Mouse (Mus musculus) heart, adult 2 months (tissue): ENCODE measurements around the gene Alpk1. TPM values are rescaled to one million over a fixed set of nuclear protein-coding genes. Genes with fewer than 3 reads are reported as not detected.

Source experiments
- DNase-seq, 2 experiments: peaks; one replicate each; pipeline ENCODE4 v3.0.0; 2021
- H3K27ac ChIP-seq: fragments of 200-600 bp; 2 replicates; pipeline ENCODE4 v1.8.1; 2022
- H3K27me3 ChIP-seq: fragments of 200-500 bp; 2 replicates; pipeline ENCODE4 v1.6.1; 2012; ENCODE audit warnings: mild to moderate bottlenecking, low read length, inconsistent platforms, mixed read lengths; ENCODE audit not compliant: control insufficient read depth, insufficient read depth
- H3K36me3 ChIP-seq: fragments of 200-500 bp; 2 replicates; pipeline ENCODE4 v1.6.1; 2012; ENCODE audit warnings: low read length, inconsistent platforms; ENCODE audit not compliant: control insufficient read depth, insufficient read depth
- H3K4me1 ChIP-seq: fragments of 200-500 bp; 2 replicates; pipeline ENCODE4 v1.6.1; 2011; ENCODE audit warnings: low read length; ENCODE audit not compliant: control insufficient read depth, insufficient read depth
- H3K4me3 ChIP-seq: fragments of 200-600 bp; 2 replicates; pipeline ENCODE4 v1.8.1; 2022
- H3K79me2 ChIP-seq: fragments of 200-500 bp; replicated peaks from 2 replicates; pipeline ENCODE4 v1.6.1; 2012; ENCODE audit warnings: mild to moderate bottlenecking, inconsistent platforms, low read length, moderate library complexity, mixed read lengths; ENCODE audit not compliant: control insufficient read depth, insufficient read depth
- H3K9ac ChIP-seq: fragments of 200-500 bp; 2 replicates; pipeline ENCODE4 v1.6.1; 2012; ENCODE audit warnings: low read depth, mild to moderate bottlenecking, control low read depth, inconsistent platforms, low read length, mixed read lengths
- CTCF ChIP-seq: fragments of 200-600 bp; IDR thresholded peaks from 2 replicates; pipeline ENCODE4 v1.8.1; 2022; ENCODE audit warnings: antibody characterized with exemption, mild to moderate bottlenecking, moderate library complexity
- EP300 ChIP-seq: fragments of 200-500 bp; IDR thresholded peaks from 2 replicates; pipeline ENCODE4 v1.6.1; 2011; ENCODE audit warnings: low read depth, low read length, control low read depth; ENCODE audit not compliant: insufficient read depth
- POLR2A ChIP-seq: fragments of 200-500 bp; IDR thresholded peaks from 2 replicates; pipeline ENCODE4 v1.6.1; 2011; ENCODE audit warnings: mild to moderate bottlenecking, low read depth, low read length, control low read depth; ENCODE audit not compliant: insufficient read depth
- WGBS: fragments of 180-500 bp; shearing (Covaris S2); methylation state at CpG from one replicate; pipeline ENCODE4 v1.1.7; 2018; 5-methylcytosine and 5-hydroxymethylcytosine counted together
- intact Hi-C: fragments of 180-260 bp; cut with DNase I; formaldehyde crosslinking; loops from one replicate; pipeline ENCODE4 v1.15.1; 2025
- polyA plus RNA-seq: library from polyadenylated mRNA; depleted of rRNA; stranded (reverse); fragments of >200 nt; gene quantifications from 2 replicates; pipeline ENCODE4 v1.2.3, GENCODE M21; 2012
- total RNA-seq, 2 experiments: library from RNA; stranded (reverse); gene quantifications; 2 replicates each; pipeline ENCODE4 v1.2.3; 2021

Gene Alpk1
- total and polyA plus RNA-seq, 3 experiments: 1.4 to 3.0 (median 2.4) TPM

GRCm38 (mm10) chr3:127758806-127759205 lies 21.5 kb downstream of the Alpk1 start:
- Histone ChIP-seq H3K27me3 (no peaks in the 10 kb centered on the region), H3K79me2 (no peaks in the 10 kb centered on the region), H3K9ac (no peak overlapping the region), H3K36me3 (no peaks in the 10 kb centered on the region), H3K4me1 (no peaks in the 10 kb centered on the region), H3K4me3 (no peak overlapping the region), H3K27ac (no peak overlapping the region)
- no peak for TF ChIP-seq CTCF
- no peak for TF ChIP-seq EP300
- no peak for TF ChIP-seq POLR2A
- no peak for DNase-seq
- intact Hi-C loops: no loop called here
- WGBS: 84% methylated on average over 4 of the region's 4 CpGs

GRCm38 (mm10) chr3:127757886-127758301 lies 22.4 kb downstream of the Alpk1 start:
- no peak for DNase-seq
- Histone ChIP-seq H3K27ac (no peak overlapping the region), H3K79me2 (no peaks in the 10 kb centered on the region), H3K4me3 (no peak overlapping the region), H3K36me3 (no peaks in the 10 kb centered on the region), H3K27me3 (no peaks in the 10 kb centered on the region), H3K4me1 (no peaks in the 10 kb centered on the region), H3K9ac (no peak overlapping the region)
- TF ChIP-seq CTCF: no peak
- TF ChIP-seq EP300: no peak
- TF ChIP-seq POLR2A: no peak
- intact Hi-C loops: no loop called here

- intact Hi-C loops: no loop called here
- Histone ChIP-seq H3K27me3 (no peaks in the 10 kb centered on the region), H3K36me3 (no peaks in the 10 kb centered on the region), H3K27ac (no peak overlapping the region), H3K9ac (no peak overlapping the region), H3K4me1 (no peaks in the 10 kb centered on the region), H3K79me2 (no peaks in the 10 kb centered on the region), H3K4me3 (no peak overlapping the region)
- WGBS: 85% methylated on average over 6 of the region's 6 CpGs
- no peak for DNase-seq
- TF ChIP-seq CTCF: no peak
- no peak for TF ChIP-seq EP300
- TF ChIP-seq POLR2A: no peak
Observed at GRCm38 (mm10) chr3:127756458-127756857, 23.9 kb downstream of the Alpk1 start.

- Histone ChIP-seq H3K27me3 (0 out of 2 replicates have a peak, but pooled peaks cover 1% of the 10 kb centered on the region), H3K9ac (no peak overlapping the region)
- intact Hi-C loops: no loop called here
Observed at GRCm38 (mm10) chr3:127749981-127750562, 30.3 kb downstream of the Alpk1 start.

GRCm38 (mm10) chr3:127749266-127749665 lies 31.1 kb downstream of the Alpk1 start:
- Histone ChIP-seq H3K4me1 (no peaks in the 10 kb centered on the region), H3K4me3 (no peak overlapping the region), H3K79me2 (no peaks in the 10 kb centered on the region), H3K27me3 (0 out of 2 replicates have a peak, but pooled peaks cover 1% of the 10 kb centered on the region), H3K36me3 (no peaks in the 10 kb centered on the region), H3K9ac (no peak overlapping the region), H3K27ac (no peak overlapping the region)
- 44% methylated on average over 9 of the region's 9 CpGs for WGBS
- DNase-seq: no peak
- intact Hi-C loops: no loop called here
- no peak for TF ChIP-seq CTCF

More at GRCm38 (mm10) chr3:127749981-127750562, 30.3 kb downstream of the Alpk1 start:
- H3K79me2 ChIP-seq: no peaks in the 10 kb centered on the region
- 40% methylated on average over 12 of the region's 12 CpGs for WGBS
- DNase-seq: no peak
- H3K4me1 ChIP-seq: no peaks in the 10 kb centered on the region
- no peak overlapping the region for H3K27ac ChIP-seq
- no peak overlapping the region for H3K4me3 ChIP-seq
- no peaks in the 10 kb centered on the region for H3K36me3 ChIP-seq
- no peak for TF ChIP-seq POLR2A

GRCm38 (mm10) chr3:127748644-127749043 lies 31.7 kb downstream of the Alpk1 start:
- Histone ChIP-seq H3K9ac (no peak overlapping the region), H3K27ac (no peak overlapping the region), H3K4me3 (no peak overlapping the region), H3K79me2 (no peaks in the 10 kb centered on the region), H3K27me3 (0 out of 2 replicates have a peak, but pooled peaks cover 1% of the 10 kb centered on the region), H3K4me1 (no peaks in the 10 kb centered on the region), H3K36me3 (no peaks in the 10 kb centered on the region)
- intact Hi-C loops: no loop called here
- no peak for TF ChIP-seq POLR2A
- DNase-seq: no peak
- 85% methylated on average over 4 of the region's 4 CpGs for WGBS
